Mouse (Mus musculus): ENCODE results near the gene Slc11a2. TPM values are rescaled to one million over a fixed set of nuclear protein-coding genes. Genes with fewer than 3 reads are reported as not detected.
A peak's percentile ranks its signal among the peaks of the same experiment; 100 is the strongest.

Slc11a2 gene
- polyA plus RNA-seq, 1 experiment from 2014 or later, result 15.0 TPM

- Histone ChIP-seq H3K9ac (replicated peaks) (0 out of 2 replicates have a peak overlapping the region, but pooled peaks have one; percentile 3), H3K27ac (ENCODE audit: low read depth) (0 out of 2 replicates have a peak overlapping the region, but pooled peaks have one; percentile 16), H3K36me3 (replicated peaks; ENCODE audit: insufficient read depth, low read length) (peaks cover 31% of the 10 kb centered on the region), H3K9me3 (ENCODE audit: low read length) (no peaks in the 10 kb centered on the region), H3K27me3 (ENCODE audit: insufficient read depth, low read length) (no peaks in the 10 kb centered on the region), H3K4me1 (ENCODE audit: insufficient read depth) (peaks cover 9% of the 10 kb centered on the region), H3K4me3 (ENCODE audit: low read depth, low read length) (no peak overlapping the region), H3K4me2 (ENCODE audit: low read depth, low read length) (no peak overlapping the region)
- 57% methylated on average over 7 of the region's 7 CpGs for WGBS (ENCODE audit: insufficient replicate concordance)
- ATAC-seq (peak; percentile 81), DNase-seq (no peak)
- TF ChIP-seq CTCF (IDR thresholded peaks at IDR 0.05; ENCODE audit: low read depth) (no peak), EP300 (IDR thresholded peaks at IDR 0.05; ENCODE audit: low read depth) (peak; percentile 80)
Observed at GRCm38 (mm10) chr15:100391599-100391998, 33.3 kb downstream of the Slc11a2 start.

DNA sequence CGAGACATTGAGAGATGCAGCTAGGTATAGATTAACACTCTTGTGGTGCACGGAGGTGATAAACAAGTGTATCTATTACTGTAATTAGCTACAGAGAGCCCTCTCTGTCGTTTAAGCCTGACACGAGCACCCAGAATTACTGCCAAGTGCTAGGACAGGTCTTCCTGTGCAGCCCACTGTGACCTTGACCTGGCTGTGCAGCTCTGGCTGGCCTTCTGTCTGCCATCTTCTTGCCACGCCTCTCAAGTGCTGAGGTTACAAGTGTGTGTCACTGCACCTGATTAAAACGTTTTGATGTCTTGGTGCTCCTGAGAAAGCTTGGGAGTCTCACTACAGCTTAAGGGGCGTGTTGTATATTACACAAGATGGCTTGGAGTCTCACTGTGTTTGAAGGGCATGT is 33.8 kb downstream of the Slc11a2 start:
- H3K4me3 ChIP-seq (ENCODE audit: low read depth, low read length), result no peak overlapping the region
- no peak overlapping the region for H3K4me2 ChIP-seq (ENCODE audit: low read depth, low read length)
- WGBS (ENCODE audit: insufficient replicate concordance), result 48% methylated on average over 7 of the region's 7 CpGs
- DNase-seq, result no peak
- H3K27ac ChIP-seq (ENCODE audit: low read depth), result no peak overlapping the region
- H3K9me3 ChIP-seq (ENCODE audit: low read length), result no peaks in the 10 kb centered on the region
- peaks cover 26% of the 10 kb centered on the region for H3K36me3 ChIP-seq (replicated peaks; ENCODE audit: insufficient read depth, low read length)
- H3K9ac ChIP-seq (replicated peaks), result 0 out of 2 replicates have a peak overlapping the region, but pooled peaks have one; percentile 3
- TF ChIP-seq CTCF (IDR thresholded peaks at IDR 0.05; ENCODE audit: low read depth) (no peak), EP300 (IDR thresholded peaks at IDR 0.05; ENCODE audit: low read depth) (no peak)
- peaks cover 9% of the 10 kb centered on the region for H3K4me1 ChIP-seq (ENCODE audit: insufficient read depth)
- no peaks in the 10 kb centered on the region for H3K27me3 ChIP-seq (ENCODE audit: insufficient read depth, low read length)
- ATAC-seq, result peak; percentile 18

DNA sequence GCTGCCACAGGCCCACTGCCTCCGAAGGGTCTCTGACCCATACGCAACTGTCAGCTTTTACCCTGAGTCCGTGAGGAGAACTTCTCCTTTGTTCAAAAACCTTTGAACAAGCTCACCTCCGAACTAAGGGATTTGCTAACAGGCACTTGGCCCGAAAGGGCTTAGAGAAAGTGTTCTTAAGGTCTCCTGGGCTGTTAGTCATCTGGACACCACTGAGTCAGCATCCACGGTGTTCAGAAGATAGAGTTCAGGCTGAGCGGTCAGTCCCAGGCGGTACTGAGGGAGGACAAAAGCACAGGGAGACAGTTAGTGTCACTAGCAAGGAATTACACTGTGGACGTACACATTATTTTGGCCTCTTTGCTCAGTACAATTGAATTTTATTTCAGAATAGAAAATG is 36.0 kb downstream of the Slc11a2 start:
- Histone ChIP-seq H3K9me3 (ENCODE audit: low read length) (no peaks in the 10 kb centered on the region), H3K4me1 (ENCODE audit: insufficient read depth) (peaks cover 11% of the 10 kb centered on the region), H3K27me3 (ENCODE audit: insufficient read depth, low read length) (no peaks in the 10 kb centered on the region), H3K4me2 (ENCODE audit: low read depth, low read length) (no peak overlapping the region), H3K36me3 (replicated peaks; ENCODE audit: insufficient read depth, low read length) (peaks cover 10% of the 10 kb centered on the region), H3K27ac (ENCODE audit: low read depth) (no peak overlapping the region), H3K9ac (replicated peaks) (no peak overlapping the region), H3K4me3 (ENCODE audit: low read depth, low read length) (no peak overlapping the region)
- no peak for ATAC-seq
- no peak for TF ChIP-seq CTCF (IDR thresholded peaks at IDR 0.05; ENCODE audit: low read depth)
- TF ChIP-seq EP300 (IDR thresholded peaks at IDR 0.05; ENCODE audit: low read depth), result no peak
- DNase-seq, result no peak
- WGBS (ENCODE audit: insufficient replicate concordance), result 73% methylated on average over 9 of the region's 9 CpGs

- no peak for ATAC-seq
- no peak for TF ChIP-seq EP300 (IDR thresholded peaks at IDR 0.05; ENCODE audit: low read depth)
- no peak for TF ChIP-seq CTCF (IDR thresholded peaks at IDR 0.05; ENCODE audit: low read depth)
- Histone ChIP-seq H3K4me2 (ENCODE audit: low read depth, low read length) (no peak overlapping the region), H3K36me3 (replicated peaks; ENCODE audit: insufficient read depth, low read length) (peaks cover 4% of the 10 kb centered on the region), H3K4me3 (ENCODE audit: low read depth, low read length) (no peak overlapping the region), H3K27me3 (ENCODE audit: insufficient read depth, low read length) (no peaks in the 10 kb centered on the region), H3K9ac (replicated peaks) (no peak overlapping the region), H3K4me1 (ENCODE audit: insufficient read depth) (peaks cover 12% of the 10 kb centered on the region), H3K27ac (ENCODE audit: low read depth) (no peak overlapping the region), H3K9me3 (ENCODE audit: low read length) (no peaks in the 10 kb centered on the region)
- 57% methylated on average over 16 of the region's 16 CpGs for WGBS (ENCODE audit: insufficient replicate concordance)
- DNase-seq, result no peak
Observed at GRCm38 (mm10) chr15:100388224-100388835, 36.5 kb downstream of the Slc11a2 start.

- peak overlapping the region; percentile 34; the same call in 1 of the 2 replicates for H3K27ac ChIP-seq (ENCODE audit: low read depth)
- H3K9ac ChIP-seq (replicated peaks), result no peak overlapping the region
- H3K9me3 ChIP-seq (ENCODE audit: low read length), result no peaks in the 10 kb centered on the region
- no peaks in the 10 kb centered on the region for H3K27me3 ChIP-seq (ENCODE audit: insufficient read depth, low read length)
- H3K4me3 ChIP-seq (ENCODE audit: low read depth, low read length), result no peak overlapping the region
- DNase-seq (no peak), ATAC-seq (peak; percentile 42; the same call in 1 of the 2 replicates)
- H3K4me1 ChIP-seq (ENCODE audit: insufficient read depth), result peaks cover 12% of the 10 kb centered on the region
- H3K4me2 ChIP-seq (ENCODE audit: low read depth, low read length), result 0 out of 2 replicates have a peak overlapping the region, but pooled peaks have one; percentile 6
- H3K36me3 ChIP-seq (replicated peaks; ENCODE audit: insufficient read depth, low read length), result peaks cover 2% of the 10 kb centered on the region; the same call in 1 of the 2 replicates
- TF ChIP-seq CTCF (IDR thresholded peaks at IDR 0.05; ENCODE audit: low read depth) (no peak), EP300 (IDR thresholded peaks at IDR 0.05; ENCODE audit: low read depth) (no peak)
- 79% methylated on average over 17 of the region's 17 CpGs for WGBS (ENCODE audit: insufficient replicate concordance)
Observed at GRCm38 (mm10) chr15:100387544-100388223, 37.2 kb downstream of the Slc11a2 start.

GRCm38 (mm10) chr15:100385705-100386104 is 39.2 kb downstream of the Slc11a2 start:
- 86% methylated on average over 9 of the region's 9 CpGs for WGBS (ENCODE audit: insufficient replicate concordance)
- Histone ChIP-seq H3K4me3 (ENCODE audit: low read depth, low read length) (no peak overlapping the region), H3K36me3 (replicated peaks; ENCODE audit: insufficient read depth, low read length) (0 out of 2 replicates have a peak, but pooled peaks cover 2% of the 10 kb centered on the region), H3K4me2 (ENCODE audit: low read depth, low read length) (no peak overlapping the region), H3K9me3 (ENCODE audit: low read length) (no peaks in the 10 kb centered on the region), H3K4me1 (ENCODE audit: insufficient read depth) (peaks cover 9% of the 10 kb centered on the region; the same call in 1 of the 2 replicates), H3K9ac (replicated peaks) (no peak overlapping the region), H3K27me3 (ENCODE audit: insufficient read depth, low read length) (no peaks in the 10 kb centered on the region), H3K27ac (ENCODE audit: low read depth) (no peak overlapping the region)
- DNase-seq (no peak), ATAC-seq (no peak)
- TF ChIP-seq CTCF (IDR thresholded peaks at IDR 0.05; ENCODE audit: low read depth) (no peak), EP300 (IDR thresholded peaks at IDR 0.05; ENCODE audit: low read depth) (no peak)

Measured in liver, postnatal 0 days (tissue).